16 mouse cellular contexts compared by ENCODE assay signal in the genomic region with DNA sequence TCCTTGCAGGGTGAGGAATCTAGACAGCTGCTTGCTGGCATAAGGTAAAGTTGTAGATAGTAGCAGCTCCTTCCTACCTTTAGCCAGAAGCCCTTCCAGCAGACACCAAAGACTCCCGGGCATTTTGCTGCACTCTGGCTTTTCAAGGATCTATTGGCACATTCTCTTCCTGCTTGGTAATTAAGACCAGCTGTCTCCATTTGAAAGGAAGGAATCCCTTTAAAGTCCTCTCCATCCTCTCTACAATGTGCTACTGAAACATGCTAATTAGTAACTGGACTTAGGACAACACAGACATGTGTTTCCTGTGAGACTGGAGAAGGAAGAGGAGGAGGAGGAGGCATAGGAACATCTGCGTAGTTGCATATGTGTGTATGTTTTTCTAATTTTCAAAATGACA.
A peak's percentile ranks its signal among the peaks of the same experiment; 100 is the strongest.
DNase-seq lines count a peak whose midpoint lies in the region; ATAC-seq and TF ChIP-seq lines count a peak whose summit lies in the region.
"Had no signal": no experiment of that assay in that cellular context is flagged by ENCODE, and none has a peak within 500 bp of the region (broad histone marks: within the 10 kb centered on the region; RNA-seq: fewer than 3 reads in every experiment).

No protein-coding gene starts in this region.

- H3K4me2 ChIP-seq in lung, embryonic 14.5 days = no peak overlapping the region
- H3K4me2 ChIP-seq in kidney, embryonic 16.5 days (replicated peaks; ENCODE audit: low read depth, low read length) = no peak overlapping the region
- H3K4me2 ChIP-seq: hindbrain, embryonic 14.5 days; limb, embryonic 13.5 days; neural tube, embryonic 15.5 days had no signal

- no peak for TF ChIP-seq CTCF in lung, embryonic 14.5 days (IDR thresholded peaks at IDR 0.05; ENCODE audit: low read depth)
- TF ChIP-seq CTCF in lung, adult 2 months (IDR thresholded peaks at IDR 0.05; ENCODE audit: insufficient read depth, low read length) = no peak
- TF ChIP-seq CTCF in left cerebral cortex, adult 2 months (IDR thresholded peaks at IDR 0.05) = no peak

- H3K36me3 ChIP-seq in lung, embryonic 14.5 days (ENCODE audit: insufficient read depth) = no peaks in the 10 kb centered on the region
- no peaks in the 10 kb centered on the region for H3K36me3 ChIP-seq in embryonic facial prominence, embryonic 10.5 days (replicated peaks)
- H3K36me3 ChIP-seq in limb, embryonic 10.5 days = no peaks in the 10 kb centered on the region
- H3K36me3 ChIP-seq in kidney, embryonic 16.5 days (ENCODE audit: insufficient read depth, low read length) = no peaks in the 10 kb centered on the region
- H3K36me3 ChIP-seq: limb, embryonic 13.5 days; neural tube, embryonic 15.5 days had no signal

- no peak overlapping the region for H3K4me3 ChIP-seq in lung, embryonic 14.5 days (ENCODE audit: low read depth, low read length)
- no peak overlapping the region for H3K4me3 ChIP-seq in lung, adult 2 months (replicated peaks; ENCODE audit: extremely low read depth, low read depth, low read length)
- no peak overlapping the region for H3K4me3 ChIP-seq in embryonic facial prominence, embryonic 10.5 days
- no peak overlapping the region for H3K4me3 ChIP-seq in limb, embryonic 10.5 days
- no peak overlapping the region for H3K4me3 ChIP-seq in kidney, embryonic 16.5 days (ENCODE audit: low read length)
- H3K4me3 ChIP-seq in left cerebral cortex, adult 2 months = no peak overlapping the region
- H3K4me3 ChIP-seq: heart, adult 2 months; limb, embryonic 13.5 days; neural tube, embryonic 15.5 days had no signal

- 0 out of 2 replicates have a peak, but pooled peaks cover 4% of the 10 kb centered on the region for H3K4me1 ChIP-seq in lung, embryonic 14.5 days (ENCODE audit: insufficient read depth)
- no peaks in the 10 kb centered on the region for H3K4me1 ChIP-seq in lung, adult 2 months (ENCODE audit: control insufficient read depth, insufficient read depth, low read length)
- peaks cover 35% of the 10 kb centered on the region for H3K4me1 ChIP-seq in embryonic facial prominence, embryonic 10.5 days
- peaks cover 30% of the 10 kb centered on the region for H3K4me1 ChIP-seq in limb, embryonic 10.5 days
- H3K4me1 ChIP-seq in kidney, embryonic 16.5 days (ENCODE audit: insufficient read depth, low read length) = 0 out of 2 replicates have a peak, but pooled peaks cover 4% of the 10 kb centered on the region
- H3K4me1 ChIP-seq: neural tube, embryonic 15.5 days had no signal

- DNase-seq in frontal cortex, postnatal 36 days (ENCODE audit: low spot score in 2 of 2) = no peak
- DNase-seq in lung, embryonic 14.5 days = no peak
- DNase-seq in lung, adult 2 months = no peak
- DNase-seq in embryonic facial prominence, embryonic 10.5 days (ENCODE audit: low spot score) = peak; percentile 43
- no peak for DNase-seq in limb, embryonic 10.5 days (ENCODE audit: low spot score)
- no peak for DNase-seq in left cerebral cortex, adult 2 months (ENCODE audit: extremely low spot score in 1 of 2, low spot score in 2 of 2)
- DNase-seq: adrenal gland, postnatal 36 days; cerebellum, adult 11 months; thymus, adult 2 months had no signal

- H3K27me3 ChIP-seq in lung, embryonic 14.5 days (ENCODE audit: insufficient read depth, low read length) = no peaks in the 10 kb centered on the region
- no peaks in the 10 kb centered on the region for H3K27me3 ChIP-seq in embryonic facial prominence, embryonic 10.5 days (replicated peaks; ENCODE audit: low read depth, poor library complexity, severe bottlenecking)
- no peaks in the 10 kb centered on the region for H3K27me3 ChIP-seq in limb, embryonic 10.5 days (ENCODE audit: low read depth, poor library complexity, severe bottlenecking)
- no peaks in the 10 kb centered on the region for H3K27me3 ChIP-seq in kidney, embryonic 16.5 days (ENCODE audit: insufficient read depth, low read length)
- H3K27me3 ChIP-seq: limb, embryonic 13.5 days; neural tube, embryonic 15.5 days had no signal

- WGBS in lung, embryonic 14.5 days = 27% methylated on average over 2 of the region's 2 CpGs
- 47% methylated on average over 2 of the region's 2 CpGs for WGBS in lung, adult 2 months
- WGBS in embryonic facial prominence, embryonic 10.5 days = 17% methylated on average over 2 of the region's 2 CpGs
- 7% methylated on average over 2 of the region's 2 CpGs for WGBS in limb, embryonic 10.5 days
- 25% methylated on average over 2 of the region's 2 CpGs for WGBS in kidney, embryonic 16.5 days

- ATAC-seq in frontal cortex, adult (ENCODE audit: low TSS enrichment) = peak; percentile 72
- ATAC-seq in lung, embryonic 14.5 days (ENCODE audit: insufficient read depth) = peak; percentile 47; the same call in 1 of the 2 replicates
- no peak for ATAC-seq in kidney, embryonic 16.5 days (ENCODE audit: low FRiP score, low TSS enrichment)

- H3K9ac ChIP-seq in lung, embryonic 14.5 days = no peak overlapping the region
- no peak overlapping the region for H3K9ac ChIP-seq in kidney, embryonic 16.5 days (replicated peaks; ENCODE audit: low read length)
- H3K9ac ChIP-seq: hindbrain, embryonic 14.5 days; limb, embryonic 13.5 days; neural tube, embryonic 15.5 days had no signal

- H3K9me3 ChIP-seq in lung, embryonic 14.5 days (ENCODE audit: low read depth, low read length) = no peaks in the 10 kb centered on the region
- no peaks in the 10 kb centered on the region for H3K9me3 ChIP-seq in embryonic facial prominence, embryonic 10.5 days
- H3K9me3 ChIP-seq in limb, embryonic 10.5 days (replicated peaks) = no peaks in the 10 kb centered on the region
- no peaks in the 10 kb centered on the region for H3K9me3 ChIP-seq in kidney, embryonic 16.5 days (ENCODE audit: low read length)
- H3K9me3 ChIP-seq: limb, embryonic 13.5 days; neural tube, embryonic 15.5 days had no signal

- no peak for TF ChIP-seq POLR2A in lung, adult 2 months (IDR thresholded peaks at IDR 0.05; ENCODE audit: borderline replicate concordance, extremely low read depth, low read depth, low read length)

- intact Hi-C loops in left cerebral cortex, adult 2 months (cut with DNase I) = loop anchor here (2.0 to 5.0 kb wide), 2 partner anchors 173 to 247 kb away; no protein-coding TSS in a partner anchor

- H3K27ac ChIP-seq in lung, embryonic 14.5 days (ENCODE audit: low read depth) = no peak overlapping the region
- H3K27ac ChIP-seq in embryonic facial prominence, embryonic 10.5 days (replicated peaks) = no peak overlapping the region
- H3K27ac ChIP-seq in limb, embryonic 10.5 days = peak overlapping the region; percentile 71
- no peak overlapping the region for H3K27ac ChIP-seq in kidney, embryonic 16.5 days (ENCODE audit: low read length)
- H3K27ac ChIP-seq in left cerebral cortex, adult 2 months = no peak overlapping the region
- H3K27ac ChIP-seq: heart, adult 2 months; hindbrain, embryonic 14.5 days; limb, embryonic 13.5 days; macrophage; neural tube, embryonic 15.5 days had no signal
